Mouse (Mus musculus): Measurements from ENCODE around the gene Zfp800. TPM values are rescaled to one million over a fixed set of nuclear protein-coding genes. Genes with fewer than 3 reads are reported as not detected.

The Zfp800 gene
- 54.1 TPM for polyA plus RNA-seq (2017; shearing (Covaris generic))

DNA sequence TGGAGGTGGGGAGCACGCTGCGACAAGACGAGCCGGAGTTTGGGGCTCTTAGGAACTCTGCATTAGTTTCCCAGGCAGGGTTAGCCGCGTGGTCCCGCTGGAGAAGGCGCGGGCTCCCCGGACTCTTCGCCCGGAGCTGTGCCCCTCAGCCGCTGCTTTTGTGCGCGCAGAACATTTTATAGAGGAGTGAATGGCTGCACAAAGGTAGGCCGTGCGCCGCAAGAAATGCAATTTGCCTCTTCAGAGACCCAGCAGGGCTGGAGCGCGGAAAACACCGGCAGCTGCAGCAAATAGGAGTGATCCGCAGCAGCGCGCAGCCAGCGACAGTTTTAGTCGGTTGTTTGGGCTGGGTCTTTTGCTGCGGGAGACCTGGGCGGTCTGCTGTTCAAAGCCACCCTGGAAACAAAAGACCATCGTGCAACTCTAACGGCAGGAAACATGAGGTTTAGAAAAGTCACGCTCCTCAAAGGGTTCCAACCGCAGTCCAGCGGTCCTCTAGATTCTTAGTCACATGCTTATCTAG lies at the start of gene Zfp800:
Gene Zfp800 (minus strand): TSS at position 325 of the 523 bp plus-strand sequence.

DNA sequence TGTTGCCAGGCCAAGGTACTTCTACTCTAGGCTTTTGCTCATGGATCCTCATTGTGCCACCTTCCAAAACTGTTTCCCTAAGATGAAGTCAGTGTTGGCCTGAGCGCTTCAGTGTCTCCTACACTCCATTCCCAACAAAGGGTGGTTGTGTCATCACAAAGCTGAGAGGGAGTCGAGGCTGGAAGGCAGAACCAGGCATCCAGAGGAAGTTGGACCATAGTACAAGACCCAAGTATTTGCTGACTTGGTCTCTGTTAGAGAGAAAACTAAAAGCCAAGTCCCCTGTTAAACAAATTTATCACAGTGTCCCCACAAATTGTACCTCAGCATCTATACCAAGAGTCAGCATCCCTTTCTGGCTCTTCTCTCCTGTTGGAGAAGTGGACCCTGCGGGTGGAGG lies 30.5 kb upstream of the Zfp800 start, which contains the start of gene Gcc1:
Gene Gcc1 (minus strand): TSS at position 101 of the 400 bp plus-strand sequence.

DNA sequence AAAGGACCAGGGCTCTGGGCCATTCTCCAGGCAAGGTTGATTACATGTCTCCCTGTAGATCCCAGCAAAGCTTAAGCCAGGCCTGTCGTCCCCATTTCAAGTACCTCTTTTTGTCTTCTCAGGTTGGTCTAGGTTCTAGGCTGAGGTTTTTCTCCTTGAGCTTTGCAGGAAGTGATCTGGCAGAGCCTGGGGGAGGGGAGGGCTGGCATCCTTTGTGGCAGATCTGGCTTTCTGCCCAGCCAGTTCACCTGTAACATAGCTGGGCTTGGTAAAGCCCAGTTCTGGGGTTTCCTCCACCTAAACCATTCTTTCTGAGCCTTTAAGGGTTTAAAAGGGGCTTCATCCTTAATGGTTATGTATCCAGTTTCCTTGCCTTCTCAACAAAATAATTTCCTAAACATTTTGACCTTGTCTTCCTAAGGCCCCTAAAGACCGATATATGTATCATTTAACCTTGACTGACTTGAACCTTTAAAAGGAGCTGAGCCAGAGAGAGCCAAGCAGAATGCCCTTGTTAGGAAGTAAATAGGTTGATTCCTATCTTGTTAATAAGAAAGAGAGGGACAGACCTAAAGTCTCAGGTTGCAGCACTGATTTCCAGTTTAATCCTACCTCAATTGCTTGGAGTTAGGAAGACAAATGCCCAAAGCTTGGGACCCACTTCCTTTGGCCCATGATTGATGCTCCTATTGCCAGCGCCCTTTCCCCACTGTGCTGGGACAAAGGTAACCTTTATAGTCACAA lies 29.5 kb upstream of the Zfp800 start, which contains the start of gene Fscn3:
Gene Fscn3 (plus strand): TSS at position 694 of the 744 bp plus-strand sequence.

DNA sequence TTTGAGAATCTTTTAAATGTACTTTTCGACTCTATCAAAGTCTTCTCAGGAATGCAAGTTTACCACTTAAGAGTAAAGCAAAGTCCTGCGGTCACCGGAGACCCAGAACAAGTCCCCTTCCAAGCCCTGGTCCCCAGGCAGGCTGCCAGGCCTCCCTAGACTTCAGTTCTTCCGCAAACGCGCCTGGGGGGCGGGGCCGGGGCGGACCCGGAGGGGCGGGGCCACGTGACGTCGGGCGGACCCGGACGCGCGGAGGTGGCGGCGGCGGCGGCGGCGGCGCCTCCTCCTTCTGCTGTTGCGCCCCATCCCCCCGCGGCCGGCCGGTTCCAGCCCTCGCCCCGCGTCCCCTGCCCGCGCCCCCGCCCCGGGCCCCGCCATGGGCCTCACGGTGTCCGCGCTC lies 25.5 kb upstream of the Zfp800 start, which contains the start of gene Arf5:
Gene Arf5 (plus strand): TSS at position 248 of the 400 bp plus-strand sequence.

Other genes with a start within 250 kb of the Zfp800 start
- gene Arf5, start 25.6 kb upstream of the Zfp800 start, polyA plus RNA-seq (2017; shearing (Covaris generic)): 305 TPM
- not detected for gene Fscn3, start 29.8 kb upstream of the Zfp800 start, polyA plus RNA-seq (2017; shearing (Covaris generic))
- 19.7 TPM for gene Gcc1, start 30.4 kb upstream of the Zfp800 start, polyA plus RNA-seq (2017; shearing (Covaris generic))
- not detected for gene Pax4, start 51.3 kb upstream of the Zfp800 start, polyA plus RNA-seq (2017; shearing (Covaris generic))
- 103 TPM for gene Snd1, start 77.1 kb upstream of the Zfp800 start, polyA plus RNA-seq (2017; shearing (Covaris generic))